In genomic region chr4:110921013-110921412, GRCm38 (mm10) we compare ENCODE assay signal across 16 mouse cellular contexts.
"Had no signal": no experiment of that assay in that cellular context is flagged by ENCODE, and none has a peak within 500 bp of the region (broad histone marks: within the 10 kb centered on the region; RNA-seq: fewer than 3 reads in every experiment).

No protein-coding gene starts in this region.

- H3K36me3 ChIP-seq: lung, embryonic 15.5 days; midbrain, embryonic 13.5 days; midbrain, embryonic 15.5 days; neural tube, embryonic 12.5 days; stomach, embryonic 15.5 days had no signal

- DNase-seq: liver, postnatal 0 days; lung, adult 2 months; lung, postnatal 14 days; lung, postnatal 36 days; right cerebral cortex, postnatal 14 days; thymus, adult 18-20 months; thymus, postnatal 14 days; thymus, postnatal 4 days had no signal

- H3K9me3 ChIP-seq: lung, embryonic 15.5 days; megakaryocyte, embryonic 14.5 days; midbrain, embryonic 13.5 days; midbrain, embryonic 15.5 days; neural tube, embryonic 12.5 days; stomach, embryonic 15.5 days had no signal

- H3K4me1 ChIP-seq: lung, embryonic 15.5 days; megakaryocyte, embryonic 14.5 days; midbrain, embryonic 13.5 days; midbrain, embryonic 15.5 days; neural tube, embryonic 12.5 days; stomach, embryonic 15.5 days had no signal

- H3K4me3 ChIP-seq: lung, embryonic 15.5 days; megakaryocyte, embryonic 14.5 days; midbrain, embryonic 13.5 days; midbrain, embryonic 15.5 days; neural tube, embryonic 12.5 days; stomach, embryonic 15.5 days had no signal

- H3K27ac ChIP-seq: lung, embryonic 15.5 days; macrophage; midbrain, embryonic 13.5 days; midbrain, embryonic 15.5 days; neural tube, embryonic 12.5 days; stomach, embryonic 15.5 days; stomach, postnatal 0 days had no signal

- H3K27me3 ChIP-seq: lung, embryonic 15.5 days; megakaryocyte, embryonic 14.5 days; midbrain, embryonic 13.5 days; midbrain, embryonic 15.5 days; neural tube, embryonic 12.5 days; stomach, embryonic 15.5 days had no signal
